12 mouse cellular contexts compared by ENCODE assay signal in genomic region chr11:32558677-32559076, GRCm38 (mm10). TPM values are rescaled to one million over a fixed set of nuclear protein-coding genes. Genes with fewer than 3 reads are reported as not detected.
A peak's percentile ranks its signal among the peaks of the same experiment; 100 is the strongest.
DNase-seq lines count a peak whose midpoint lies in the region; ATAC-seq and TF ChIP-seq lines count a peak whose summit lies in the region.
"Had no signal": no experiment of that assay in that cellular context is flagged by ENCODE, and none has a peak within 500 bp of the region (broad histone marks: within the 10 kb centered on the region; RNA-seq: fewer than 3 reads in every experiment).

No protein-coding gene starts in this region.

- peak; percentile 64 for DNase-seq in kidney, postnatal 10 days
- DNase-seq in kidney, adult 2 months = no peak
- DNase-seq in 416B (ENCODE audit: low read depth) = peak; percentile 85
- DNase-seq in layer of hippocampus, adult 8-10 months (ENCODE audit: low spot score in 2 of 2) = no peak
- no peak for DNase-seq in cerebellum, adult 8-10 months
- DNase-seq: cerebellum, adult 2 months; gastrocnemius, postnatal 10 days; midbrain, embryonic 14.5 days had no signal

- no peaks in the 10 kb centered on the region for H3K27me3 ChIP-seq in kidney, adult 2 months (replicated peaks; ENCODE audit: control insufficient read depth, insufficient read depth, low read length)
- no peaks in the 10 kb centered on the region for H3K27me3 ChIP-seq in hindbrain, embryonic 12.5 days

- 0 out of 2 replicates have a peak, but pooled peaks cover 3% of the 10 kb centered on the region for H3K4me1 ChIP-seq in kidney, adult 2 months (ENCODE audit: control insufficient read depth, insufficient read depth, low read length)
- peaks cover 18% of the 10 kb centered on the region; the same call in 1 of the 2 replicates for H3K4me1 ChIP-seq in hindbrain, embryonic 12.5 days

- no peak overlapping the region for H3K4me3 ChIP-seq in kidney, adult 2 months (ENCODE audit: insufficient read depth, low read depth, low read length)
- H3K4me3 ChIP-seq in hindbrain, embryonic 12.5 days = no peak overlapping the region

- no peaks in the 10 kb centered on the region for H3K36me3 ChIP-seq in kidney, adult 2 months (ENCODE audit: control insufficient read depth, insufficient read depth, low read length)
- H3K36me3 ChIP-seq in hindbrain, embryonic 12.5 days = no peaks in the 10 kb centered on the region

- TF ChIP-seq POLR2A in kidney, adult 2 months (IDR thresholded peaks at IDR 0.05; ENCODE audit: low read depth, low read length) = no peak

- no peak overlapping the region for H3K9ac ChIP-seq in hindbrain, embryonic 12.5 days

- WGBS in kidney, adult 2 months = 37% methylated on average over 8 of the region's 8 CpGs
- WGBS in hindbrain, embryonic 12.5 days = 54% methylated on average over 8 of the region's 8 CpGs

- no peak for TF ChIP-seq CTCF in kidney, adult 2 months (conservative IDR thresholded peaks at IDR 0.05; ENCODE audit: insufficient read depth, insufficient read length, low read depth, low read length)

- ATAC-seq in activated CD4-positive, CD25-positive, alpha-beta regulatory T cell, adult 4 months = peak; percentile 6
- peak; percentile 40 for ATAC-seq in megakaryocyte progenitor cell, adult 5-6 weeks (replicated peaks; ENCODE audit: poor library complexity)
- ATAC-seq in hindbrain, embryonic 12.5 days (ENCODE audit: low FRiP score) = no peak

- no peaks in the 10 kb centered on the region for H3K9me3 ChIP-seq in hindbrain, embryonic 12.5 days (replicated peaks)

- H3K4me2 ChIP-seq in hindbrain, embryonic 12.5 days (replicated peaks) = no peak overlapping the region
- H3K4me2 ChIP-seq: liver, embryonic 11.5 days had no signal

- H3K27ac ChIP-seq in kidney, adult 2 months (ENCODE audit: insufficient read depth, low read depth, low read length) = no peak overlapping the region
- no peak overlapping the region for H3K27ac ChIP-seq in hindbrain, embryonic 12.5 days

RNA-seq across cellular contexts. Expression of gene Stk10, which starts 25.6 kb away (rescaled TPM):
- polyA plus RNA-seq in kidney, adult 2 months (2012; rRNA removed) = 6.3 and 9.4 TPM in 2 replicates
- 100 to 1,000 TPM in 1 of 2 experiments, 10 to 100 TPM in 1; 66.9 to 116 TPM for polyA plus RNA-seq in activated CD4-positive, CD25-positive, alpha-beta regulatory T cell, adult 4 months (2017; shearing (Covaris generic))
- 12.8 and 15.8 TPM in 2 replicates for total RNA-seq in megakaryocyte progenitor cell, adult 5-6 weeks (2015)
- total RNA-seq in megakaryocyte progenitor cell, adult 5-6 weeks (2017) = 15.7 and 16.8 TPM in 2 replicates
- 10 to 100 TPM in 2 of 4 experiments, 1 to 10 TPM in 2; 9.3 to 15.3 (median 12.2) TPM for total RNA-seq in layer of hippocampus, adult 8-10 months (2022)
- 2.5 and 3.3 TPM in 2 replicates for polyA plus RNA-seq in hindbrain, embryonic 12.5 days (2016; fragmentation: Nextera tagmentation; extraction: Ambion mirVana)

RNA-seq across cellular contexts. Expression of gene Efcab9, which starts 26.8 kb away (rescaled TPM):
- polyA plus RNA-seq in kidney, adult 2 months (2012; rRNA removed) = 0.14 TPM in 1 of 2 replicates, not detected in the other
- 1 to 10 TPM; 1.1 to 1.2 TPM for polyA plus RNA-seq in activated CD4-positive, CD25-positive, alpha-beta regulatory T cell, adult 4 months (2017; shearing (Covaris generic))
- 1.7 TPM in 1 of 2 replicates, not detected in the other for total RNA-seq in megakaryocyte progenitor cell, adult 5-6 weeks (2015)
- 0.50 and 1.2 TPM in 2 replicates for total RNA-seq in megakaryocyte progenitor cell, adult 5-6 weeks (2017)
- total RNA-seq in layer of hippocampus, adult 8-10 months (2022) = 1 to 10 TPM in 3 of 4 experiments, under 1 TPM in 1; 0.54 to 2.2 (median 1.5) TPM
- polyA plus RNA-seq in hindbrain, embryonic 12.5 days (2016; fragmentation: Nextera tagmentation; extraction: Ambion mirVana) = not detected in 2 replicates
- polyA plus RNA-seq: midbrain, embryonic 14.5 days had no signal

Comparison
In these comparisons a context has a peak if more than half of its experiments do, and no peak if none do; other contexts are left out.
1. DNase-seq: peak in kidney, postnatal 10 days (single experiment) and 416B (single experiment); none in kidney, adult 2 months (single experiment), layer of hippocampus, adult 8-10 months (0 of 2) and cerebellum, adult 8-10 months (single experiment).